Mouse (Mus musculus) ovary, adult 18-20 months (tissue): ENCODE measurements around the gene Dnajc8.
"Not testable (repeated sequence)": the region's sequence is repeated elsewhere in the genome, so short reads cannot be mapped to it uniquely, and the experiment has no call there.

Source experiments
- DNase-seq: peaks from one replicate; pipeline ENCODE4 v3.0.0; 2022; ENCODE audit warnings: low spot score, mixed read lengths

The Dnajc8 gene

GRCm38 (mm10) chr4:132567361-132567779, 32.0 kb downstream of the Dnajc8 start:
- no peak for DNase-seq

DNA sequence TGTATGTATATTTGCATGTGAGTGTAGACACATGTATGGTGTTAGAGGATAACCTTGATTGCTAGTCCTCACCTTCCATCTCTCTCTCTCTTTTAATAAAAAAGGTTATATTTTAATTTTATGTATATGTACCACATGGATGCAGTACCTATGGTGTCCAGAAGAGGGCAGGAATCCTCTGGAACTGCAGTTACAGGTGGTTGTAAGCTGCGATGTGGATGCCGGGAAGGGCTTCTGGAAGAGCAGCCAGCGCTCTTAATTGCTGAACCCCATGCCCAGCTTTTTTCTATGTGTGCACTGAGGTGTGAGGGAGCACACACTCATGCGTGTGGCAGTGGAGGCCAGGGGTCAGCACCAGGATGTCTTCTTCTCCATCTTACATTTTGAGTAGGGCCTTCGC, 33.8 kb downstream of the Dnajc8 start:
- no peak for DNase-seq

- DNase-seq = no peak
These were observed 35.8 kb downstream of the Dnajc8 start for GRCm38 (mm10) chr4:132571190-132571589.

DNA sequence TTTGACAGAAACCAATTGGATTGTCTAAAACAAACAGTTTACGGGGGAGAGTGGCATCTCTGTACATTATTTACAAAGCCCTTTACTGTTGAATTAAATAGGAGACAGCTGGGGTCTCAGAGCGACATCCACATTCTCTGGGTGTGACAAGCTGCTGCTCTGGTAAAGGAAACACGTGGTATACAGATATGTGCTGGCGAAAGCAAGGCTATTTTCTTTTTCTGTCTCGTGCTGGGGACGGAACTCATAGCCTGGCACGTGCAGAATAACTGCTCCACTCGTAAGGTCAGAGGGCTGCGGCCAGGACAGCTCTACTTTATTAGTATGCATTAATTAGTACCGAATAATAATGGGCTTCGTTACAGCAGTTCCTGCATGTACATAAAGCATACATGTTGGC, 38.0 kb downstream of the Dnajc8 start:
- DNase-seq = no peak

GRCm38 (mm10) chr4:132574809-132575347, 39.5 kb downstream of the Dnajc8 start:
- DNase-seq = no peak

GRCm38 (mm10) chr4:132583781-132584180, 48.4 kb downstream of the Dnajc8 start:
- no peak for DNase-seq

GRCm38 (mm10) chr4:132584975-132585374, 49.6 kb downstream of the Dnajc8 start:
- no peak for DNase-seq

GRCm38 (mm10) chr4:132586282-132586681, 50.9 kb downstream of the Dnajc8 start:
- DNase-seq = no peak

DNA sequence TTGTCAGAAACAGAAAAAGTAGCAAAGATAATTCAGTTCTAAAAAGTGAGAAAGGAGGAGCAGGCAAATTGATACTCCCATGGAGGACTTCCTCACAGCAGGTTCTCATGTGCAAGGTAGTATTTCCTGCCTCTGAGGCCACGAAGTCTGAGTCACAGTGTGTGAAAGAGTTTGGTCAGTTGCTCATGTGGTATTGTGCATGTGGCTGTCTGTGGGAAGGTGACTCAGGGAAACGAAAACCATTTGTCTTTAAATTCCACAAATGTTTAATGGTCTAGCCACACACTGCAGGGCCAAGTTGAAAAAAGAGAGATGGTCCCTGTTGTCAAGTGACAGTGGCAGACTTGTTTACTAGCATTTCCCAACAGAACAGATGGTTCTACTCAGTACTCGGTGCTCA, 53.2 kb downstream of the Dnajc8 start:
- DNase-seq = no peak

- DNase-seq = no peak
These were observed 55.3 kb downstream of the Dnajc8 start for GRCm38 (mm10) chr4:132590642-132591041.

- DNase-seq = no peak
These were observed 57.6 kb downstream of the Dnajc8 start for GRCm38 (mm10) chr4:132592958-132593357.

DNA sequence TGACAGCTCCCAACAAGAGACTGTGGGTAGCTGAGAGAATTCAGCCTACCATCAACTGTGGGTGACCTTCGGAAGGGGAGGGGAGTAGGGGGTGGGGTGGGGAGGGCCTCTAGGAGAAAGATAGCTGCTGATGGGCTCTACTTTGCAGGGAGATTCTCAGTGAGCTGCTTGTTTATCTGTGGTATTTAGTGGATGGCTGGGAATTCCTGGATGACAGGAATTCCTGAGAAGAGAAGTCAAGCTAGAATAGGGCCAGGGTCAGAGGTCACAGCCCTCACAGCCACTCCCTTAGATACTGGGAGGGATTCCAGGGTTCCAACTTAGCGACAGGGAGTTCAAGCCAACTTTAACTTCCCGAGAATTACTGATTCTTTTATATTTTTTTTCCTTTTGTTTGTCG, 58.8 kb downstream of the Dnajc8 start:
- no peak for DNase-seq

- DNase-seq = no peak
These were observed 63.5 kb downstream of the Dnajc8 start for GRCm38 (mm10) chr4:132598861-132599260.

- DNase-seq = no peak
These were observed 64.4 kb downstream of the Dnajc8 start for GRCm38 (mm10) chr4:132599764-132600163.

GRCm38 (mm10) chr4:132600465-132600864, 65.1 kb downstream of the Dnajc8 start:
- no peak for DNase-seq

DNA sequence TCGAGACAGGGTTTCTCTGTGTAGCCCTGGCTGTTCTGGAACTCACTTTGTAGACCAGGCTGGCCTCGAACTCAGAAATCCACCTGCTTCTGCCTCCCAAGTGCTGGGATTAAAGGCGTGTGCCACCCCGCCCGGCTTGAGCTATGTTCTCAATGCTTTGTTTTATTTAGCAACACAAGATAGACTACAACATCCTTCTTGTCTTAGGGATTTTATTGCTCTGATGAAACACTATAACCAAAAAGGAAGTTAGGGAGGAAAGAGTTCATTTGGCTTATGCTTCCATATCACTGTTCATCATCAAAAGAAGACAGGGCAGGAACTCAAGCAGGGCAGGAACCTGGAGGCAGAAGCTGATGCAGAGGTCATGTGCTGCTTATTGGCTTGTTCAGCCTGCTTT, 65.9 kb downstream of the Dnajc8 start:
- DNase-seq = not testable (repeated sequence)
